Mouse (Mus musculus) mesoderm, embryonic 11.5 days (tissue): ENCODE results near the gene Neurod4.
"Not testable (repeated sequence)": the region's sequence is repeated elsewhere in the genome, so short reads cannot be mapped to it uniquely, and the experiment has no call there.

ENCODE experiments used
- DNase-seq: peaks from one replicate; pipeline ENCODE4 v3.0.0-alpha.2; 2012; ENCODE audit warnings: low read depth, low spot score

The Neurod4 gene

DNA sequence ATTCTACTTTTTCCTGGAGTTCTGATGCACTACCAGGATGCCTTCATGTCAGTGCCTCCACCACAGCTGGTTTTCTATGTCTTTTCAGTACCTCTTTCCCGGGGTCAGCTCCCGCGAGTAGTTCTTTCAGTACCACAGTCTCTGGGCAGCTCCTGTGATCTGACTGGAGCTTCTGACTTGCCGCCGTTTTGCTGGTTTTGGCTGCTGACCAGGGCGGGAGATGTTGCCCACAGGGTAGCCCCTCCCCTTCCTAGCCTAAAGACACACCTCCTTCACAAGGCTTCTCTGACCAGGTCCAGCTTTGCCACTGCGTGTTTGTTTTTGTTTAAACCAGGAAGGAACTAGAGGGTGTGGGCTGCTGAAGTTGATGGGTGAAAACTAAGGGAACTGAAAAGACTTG, at the start of gene Neurod4:
Gene Neurod4 (minus strand): TSS at position 175 of the 400 bp plus-strand sequence.
- DNase-seq = peak; percentile 76

GRCm38 (mm10) chr10:130324243-130324642, 44.2 kb upstream of the Neurod4 start:
- no peak for DNase-seq

DNA sequence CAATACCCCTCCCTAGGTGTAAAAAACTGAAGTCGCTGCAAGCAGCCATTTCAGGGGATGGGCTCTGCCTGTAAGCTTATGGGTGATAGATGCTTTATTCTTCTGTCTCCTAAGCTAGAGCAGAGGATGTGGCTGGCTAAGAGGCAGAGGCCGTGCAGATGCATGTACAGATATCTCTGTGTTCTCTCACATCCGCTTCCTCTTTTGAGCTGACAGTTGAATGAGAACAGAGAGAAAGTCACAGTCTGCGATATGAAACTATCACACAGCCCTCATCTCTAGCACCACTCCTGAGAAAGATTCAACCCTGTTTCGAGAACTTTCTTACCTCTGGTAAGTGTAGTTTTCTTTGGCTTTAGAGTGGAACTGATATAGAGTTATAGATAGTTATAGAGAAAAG, 42.6 kb upstream of the Neurod4 start, which contains the start of gene Tespa1:
Gene Tespa1 (plus strand): TSS at position 234 of the 400 bp plus-strand sequence.
- no peak for DNase-seq

- no peak for DNase-seq
Observed at GRCm38 (mm10) chr10:130322062-130322461, 42.0 kb upstream of the Neurod4 start.

DNA sequence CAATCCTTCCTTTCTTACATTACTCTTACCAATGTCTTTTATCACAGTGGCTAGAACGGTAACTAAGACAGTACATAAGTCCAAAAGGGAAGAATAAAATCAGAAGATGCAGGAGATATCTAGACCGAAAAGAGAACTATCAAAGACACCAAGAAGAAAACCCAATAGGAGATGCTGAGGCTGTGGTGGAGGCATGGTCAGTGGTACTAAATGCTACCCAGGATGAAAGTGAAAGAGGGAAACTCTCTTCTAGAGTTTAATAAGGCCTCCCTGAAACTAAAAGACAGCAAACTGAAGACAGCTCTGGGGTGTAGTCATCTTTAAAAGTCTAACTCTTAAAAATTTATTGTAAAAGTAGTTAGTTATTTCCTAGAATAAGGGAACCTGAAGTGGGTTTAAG, 40.7 kb upstream of the Neurod4 start:
- DNase-seq = no peak

- DNase-seq = no peak
Observed at GRCm38 (mm10) chr10:130318720-130319119, 38.7 kb upstream of the Neurod4 start.

GRCm38 (mm10) chr10:130315846-130316245, 35.8 kb upstream of the Neurod4 start:
- DNase-seq = no peak

DNA sequence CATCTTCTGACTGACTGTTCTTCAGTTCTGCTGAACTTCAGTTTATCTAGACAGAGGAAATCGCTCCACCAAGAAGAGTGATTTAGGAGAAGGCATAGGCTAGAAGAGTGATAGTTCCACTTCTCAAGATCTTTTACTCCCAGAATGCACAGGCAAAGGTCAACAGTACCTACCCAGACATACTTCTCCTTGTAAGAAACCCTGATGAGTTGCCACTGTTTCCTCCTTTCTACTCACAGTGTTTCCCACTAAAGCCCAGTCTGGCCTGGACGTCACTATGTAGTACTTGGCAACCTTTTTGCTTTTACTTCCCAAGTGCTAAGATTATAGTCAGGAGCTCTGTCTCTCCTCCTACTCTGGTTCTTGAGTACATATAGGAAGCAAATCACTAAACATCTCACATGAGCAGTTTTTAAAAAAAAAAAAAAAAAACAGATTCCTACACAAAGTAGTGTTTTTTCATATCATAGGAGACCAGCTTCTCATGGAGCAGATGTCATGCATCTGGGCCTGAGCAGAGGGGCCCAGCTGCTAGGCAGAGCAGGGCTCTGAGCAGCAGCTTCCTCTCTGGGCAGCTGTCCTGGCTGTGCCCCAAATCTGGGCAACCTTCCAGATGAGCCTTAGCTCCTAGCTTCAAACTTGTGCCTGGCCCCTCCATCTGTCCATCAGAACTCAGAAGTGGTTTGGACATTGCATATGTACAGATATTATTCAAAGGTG, 34.2 kb upstream of the Neurod4 start:
- DNase-seq = peak; percentile 3

- peak; percentile 4 for DNase-seq
Observed at GRCm38 (mm10) chr10:130313531-130313930, 33.5 kb upstream of the Neurod4 start.

DNA sequence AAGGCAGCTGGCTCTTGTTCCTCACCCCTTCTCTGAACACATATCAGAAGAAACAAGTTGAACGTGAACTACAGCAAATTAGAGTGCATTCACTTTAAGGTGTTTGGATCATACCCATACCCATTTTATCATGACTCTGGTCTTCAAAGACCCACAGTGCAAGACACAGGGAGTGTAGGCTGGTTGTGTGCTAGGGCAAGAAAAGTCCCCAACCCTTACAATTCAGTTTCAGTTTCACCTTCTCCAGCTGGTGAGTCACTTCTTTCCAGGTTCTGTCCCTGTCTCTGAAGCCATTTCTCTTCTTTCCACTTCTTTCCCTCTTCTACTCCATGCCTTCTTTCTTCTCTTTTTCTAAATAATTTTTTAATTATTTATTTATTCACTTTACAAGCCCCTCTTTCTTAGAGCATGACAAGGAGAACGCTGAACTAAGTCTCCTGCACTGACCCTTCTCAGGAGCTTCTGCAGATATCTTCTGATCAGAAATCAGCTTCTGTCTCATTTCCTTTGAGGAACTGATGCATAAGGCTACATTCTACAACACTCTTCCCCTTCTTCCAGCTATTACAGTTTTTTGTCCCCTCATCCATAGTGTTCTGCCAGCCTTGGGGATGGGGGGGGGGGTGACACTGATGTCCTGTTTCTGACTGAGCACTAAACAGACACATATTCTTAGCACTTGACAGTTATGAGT, 31.6 kb upstream of the Neurod4 start:
- DNase-seq = no peak

DNA sequence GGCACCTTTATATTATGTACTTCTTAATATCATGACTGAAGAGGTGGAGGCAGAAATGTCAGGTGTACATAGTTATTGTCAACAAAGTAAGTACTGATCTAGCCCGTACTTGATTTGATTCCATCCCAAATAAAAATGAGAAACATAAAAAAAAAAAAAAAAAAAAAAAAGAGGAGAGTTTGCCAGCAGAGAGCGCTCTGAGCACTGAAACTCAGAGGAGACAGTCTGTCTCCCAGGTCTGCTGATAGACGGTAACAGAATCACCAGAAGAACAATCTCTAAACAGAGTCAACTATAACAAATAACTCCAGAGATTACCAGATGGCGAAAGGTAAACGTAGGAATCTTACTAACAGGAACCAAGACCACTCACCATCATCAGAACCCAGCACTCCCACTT, 24.1 kb upstream of the Neurod4 start:
- not testable (repeated sequence) for DNase-seq

- DNase-seq = not testable (repeated sequence)
Observed at GRCm38 (mm10) chr10:130298748-130299147, 18.7 kb upstream of the Neurod4 start.

GRCm38 (mm10) chr10:130293741-130294408, 13.8 kb upstream of the Neurod4 start:
- peak; percentile 30 for DNase-seq

DNA sequence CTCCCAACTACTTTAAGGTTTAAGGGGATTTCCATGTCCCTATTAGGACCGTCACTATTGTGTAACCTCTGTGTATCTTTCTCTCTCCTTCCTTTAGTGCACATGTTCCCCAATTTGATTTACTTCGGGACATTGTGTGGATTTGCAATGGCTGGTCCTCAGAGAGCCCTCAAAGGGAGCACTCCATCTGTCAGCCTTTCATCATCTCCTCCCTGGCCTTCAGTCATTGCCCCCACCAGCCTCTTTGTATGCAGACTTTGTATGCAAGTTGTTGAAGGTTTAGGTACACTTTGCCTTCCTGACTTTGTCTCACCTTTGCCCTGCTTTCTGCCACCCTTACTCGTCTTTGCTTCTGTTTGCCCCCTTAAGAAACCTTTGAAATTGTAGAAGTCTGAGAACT, 8.0 kb upstream of the Neurod4 start:
- peak; percentile 21 for DNase-seq

DNA sequence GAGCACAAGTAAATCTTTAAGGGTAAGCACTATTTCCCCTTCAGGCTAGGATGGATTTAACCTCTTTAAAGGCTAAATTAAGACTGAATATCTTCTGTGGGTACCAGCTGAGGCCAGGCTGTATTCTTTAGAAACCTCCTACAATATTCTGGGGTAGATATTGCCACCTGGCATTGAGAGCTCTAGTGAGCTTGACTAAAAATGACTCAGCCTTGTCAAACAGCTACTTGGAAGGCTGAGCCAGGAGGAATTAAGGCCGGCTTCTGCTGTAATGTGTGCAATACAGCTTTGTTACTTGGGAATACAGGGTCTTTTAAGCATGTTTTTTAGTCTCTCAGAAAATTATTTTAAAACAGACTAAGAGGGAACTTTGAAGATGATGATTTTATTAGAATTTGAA, 7.2 kb upstream of the Neurod4 start:
- DNase-seq = no peak

- DNase-seq = peak; percentile 67
Observed at GRCm38 (mm10) chr10:130281982-130282449, 2.0 kb upstream of the Neurod4 start.

GRCm38 (mm10) chr10:130276496-130276895, 3.5 kb downstream of the Neurod4 start:
- no peak for DNase-seq

GRCm38 (mm10) chr10:130275759-130276158, 4.3 kb downstream of the Neurod4 start:
- DNase-seq = no peak

DNA sequence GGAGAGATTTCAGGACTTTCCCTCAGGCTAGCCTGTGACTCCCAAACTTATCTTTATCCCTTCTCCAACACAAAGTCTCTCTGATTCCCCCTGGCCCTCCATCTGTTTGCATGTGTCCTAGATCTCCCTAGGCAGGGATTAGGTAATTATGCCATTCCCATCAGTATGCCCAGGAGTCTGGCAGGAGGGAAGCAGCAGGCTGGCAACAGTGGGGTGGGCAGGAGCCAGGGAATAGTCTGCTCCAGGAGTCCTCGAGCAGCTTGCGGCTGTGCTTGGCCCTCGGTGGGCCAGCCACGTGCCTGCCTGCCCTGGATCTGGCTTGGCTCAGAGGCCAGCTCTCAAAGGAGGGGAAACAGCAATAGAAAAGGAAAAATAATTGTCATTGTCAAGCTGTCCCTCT, 16.8 kb downstream of the Neurod4 start:
- no peak for DNase-seq

DNA sequence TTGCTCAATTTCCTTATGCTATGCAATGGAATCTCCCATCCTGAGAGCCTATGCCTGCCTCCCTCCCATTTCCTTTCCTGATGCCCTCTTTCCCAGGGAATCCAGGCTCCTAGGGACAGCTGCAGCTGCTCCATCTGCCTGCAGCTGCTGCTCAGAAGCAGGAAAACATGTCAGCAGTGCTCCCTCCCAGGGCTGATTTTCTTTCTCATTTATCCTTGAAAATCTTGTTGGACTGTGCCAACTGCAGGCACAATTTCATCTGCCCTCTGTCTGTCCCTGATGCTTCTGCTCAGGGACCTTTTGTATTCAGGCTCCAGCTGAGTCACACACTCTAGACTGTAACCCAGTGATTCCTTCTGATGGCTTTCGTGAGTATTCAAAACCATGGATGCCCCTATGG, 20.6 kb downstream of the Neurod4 start:
- no peak for DNase-seq

- peak; percentile 66 for DNase-seq
Observed at GRCm38 (mm10) chr10:130244271-130244670, 35.8 kb downstream of the Neurod4 start.
